Mouse (Mus musculus) intestine, embryonic 14.5 days (tissue): ENCODE results near the gene Ccdc85b. TPM values are rescaled to one million over a fixed set of nuclear protein-coding genes. Genes with fewer than 3 reads are reported as not detected.

ENCODE experiments used
- ATAC-seq: fragments of 200-750 bp; cut with Nextera tagmentation; replicated peaks from 2 replicates; pipeline ENCODE4 v1.8.0; 2017; ENCODE audit warnings: low read depth, moderate number of reproducible peaks, moderate TSS enrichment, moderate library complexity; ENCODE audit not compliant: low FRiP score, low TSS enrichment
- DNase-seq: peaks from one replicate; pipeline ENCODE4 v3.0.0-alpha.2; 2018; ENCODE audit warnings: low spot score
- H3K27ac ChIP-seq: fragments of 300-500 bp; sonication (generic); 2 replicates; pipeline ENCODE4 v1.5.1; 2014; ENCODE audit warnings: low read depth, mild to moderate bottlenecking, control low read depth
- H3K27me3 ChIP-seq: fragments of 300-500 bp; sonication (generic); replicated peaks from 2 replicates; pipeline ENCODE4 v1.6.1; 2014; ENCODE audit warnings: low read length, control low read depth; ENCODE audit not compliant: control insufficient read depth, insufficient read depth
- H3K36me3 ChIP-seq: fragments of 300-500 bp; sonication (generic); 2 replicates; pipeline ENCODE4 v1.6.1; 2014; ENCODE audit warnings: low read length, control low read depth; ENCODE audit not compliant: control insufficient read depth, insufficient read depth
- H3K4me1 ChIP-seq: fragments of 300-500 bp; sonication (generic); replicated peaks from 2 replicates; pipeline ENCODE4 v1.6.1; 2014; ENCODE audit warnings: low read length, control low read depth, mixed read lengths; ENCODE audit not compliant: control insufficient read depth, insufficient read depth
- H3K4me2 ChIP-seq: fragments of 300-500 bp; sonication (generic); 2 replicates; pipeline ENCODE4 v1.6.1; 2014; ENCODE audit warnings: low read length
- H3K4me3 ChIP-seq: fragments of 300-500 bp; sonication (generic); 2 replicates; pipeline ENCODE4 v1.5.1; 2014; ENCODE audit warnings: low read depth, low read length, control low read depth, mixed read lengths
- H3K9ac ChIP-seq: fragments of 300-500 bp; sonication (generic); 2 replicates; pipeline ENCODE4 v1.6.1; 2014; ENCODE audit warnings: mild to moderate bottlenecking, low read length
- H3K9me3 ChIP-seq: fragments of 300-500 bp; sonication (generic); 2 replicates; pipeline ENCODE4 v1.6.1; 2016; ENCODE audit warnings: low read length, control low read depth; ENCODE audit not compliant: control insufficient read depth
- WGBS: fragments of 180-500 bp; shearing (Covaris S2); extraction: QIAGEN DNeasy Blood & Tissue Kit; methylation state at CpG from one replicate; pipeline ENCODE4 v1.1.7; 2014; 5-methylcytosine and 5-hydroxymethylcytosine counted together
- polyA plus RNA-seq: library from polyadenylated mRNA; unstranded; fragments of >200 nt; fragmentation: Nextera tagmentation; extraction: Ambion mirVana; gene quantifications from 2 replicates; pipeline ENCODE4 v1.2.1, GENCODE M21; 2014

Ccdc85b gene
- polyA plus RNA-seq, 1 experiment from 2014 or later = 7.1 TPM

DNA sequence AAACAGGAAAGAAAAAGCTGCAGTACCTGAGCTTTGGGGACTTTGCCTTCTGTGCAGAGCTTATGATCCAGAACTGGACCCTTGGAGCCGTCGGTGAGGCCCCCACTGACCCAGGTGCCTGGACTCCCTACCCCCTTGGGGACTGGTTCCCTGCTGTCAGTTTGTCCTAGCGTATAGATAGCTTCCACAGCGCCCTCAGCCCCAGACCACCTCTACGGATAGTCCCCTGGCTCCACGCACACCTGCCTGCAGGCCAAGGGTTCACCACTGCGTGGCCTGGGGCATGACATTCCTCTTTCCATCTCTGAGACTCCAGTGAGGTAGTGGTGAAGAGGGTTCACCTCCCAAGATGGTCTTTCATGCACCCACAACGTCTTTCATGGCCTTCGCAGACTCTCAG lies 5.5 kb upstream of the Ccdc85b start:
- Histone ChIP-seq H3K9ac (no peak overlapping the region), H3K9me3 (no peaks in the 10 kb centered on the region), H3K27ac (no peak overlapping the region), H3K36me3 (peaks cover 57% of the 10 kb centered on the region), H3K4me1 (peaks cover 20% of the 10 kb centered on the region), H3K27me3 (no peaks in the 10 kb centered on the region), H3K4me3 (no peak overlapping the region), H3K4me2 (no peak overlapping the region)
- DNase-seq = no peak
- no peak for ATAC-seq
- WGBS = 87% methylated on average over 9 of the region's 9 CpGs

DNA sequence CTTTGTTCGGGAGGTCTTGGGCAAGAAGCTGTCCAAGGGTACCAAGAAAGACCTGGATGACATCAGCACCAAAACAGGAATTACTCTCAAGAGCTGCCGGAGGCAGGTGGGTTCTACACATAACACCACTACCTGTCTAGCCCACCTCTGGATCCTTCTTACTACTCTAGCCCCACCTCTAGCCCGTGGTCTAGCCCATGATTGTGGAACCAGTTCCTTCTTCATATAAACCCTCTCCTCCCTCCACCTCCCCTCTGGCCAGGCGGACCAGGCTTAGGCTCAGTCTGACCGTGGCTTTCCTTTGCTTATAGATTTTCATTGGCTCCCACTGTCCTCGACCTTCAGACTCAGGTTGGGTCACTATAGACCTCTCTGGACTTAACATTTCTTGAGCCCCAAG lies 3.7 kb upstream of the Ccdc85b start:
- no peak overlapping the region; the same call in 1 of the 2 replicates for H3K9ac ChIP-seq
- H3K4me1 ChIP-seq = peaks cover 30% of the 10 kb centered on the region
- DNase-seq (no peak), ATAC-seq (no peak)
- no peaks in the 10 kb centered on the region for H3K9me3 ChIP-seq
- H3K27me3 ChIP-seq = no peaks in the 10 kb centered on the region
- peak overlapping the region; percentile 91 for H3K4me3 ChIP-seq
- H3K4me2 ChIP-seq = peak overlapping the region; percentile 66
- H3K27ac ChIP-seq = no peak overlapping the region
- 88% methylated on average over 6 of the region's 6 CpGs for WGBS
- H3K36me3 ChIP-seq = peaks cover 39% of the 10 kb centered on the region

DNA sequence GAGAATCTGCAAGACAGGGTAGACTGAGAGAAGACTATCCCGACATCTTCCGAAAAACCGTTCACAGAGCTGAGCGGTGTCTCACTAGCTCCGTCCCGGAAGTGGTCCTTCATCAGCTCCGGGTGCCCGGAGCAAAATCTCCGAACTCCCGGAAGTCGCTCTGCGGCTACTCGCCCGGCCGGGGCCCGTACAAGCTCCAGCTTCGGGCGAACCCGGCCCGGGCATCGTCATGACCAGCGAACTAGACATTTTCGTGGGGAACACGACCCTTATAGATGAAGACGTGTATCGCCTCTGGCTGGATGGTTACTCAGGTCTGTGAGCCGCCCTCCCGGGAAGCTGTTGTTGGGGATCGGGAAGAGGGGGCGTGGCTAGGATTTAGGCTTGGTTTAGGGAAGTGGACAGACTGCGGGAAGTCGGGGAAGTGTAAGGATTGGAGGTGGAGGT lies 2.8 kb upstream of the Ccdc85b start, which contains the start of gene Fibp:
TSS of gene Fibp (plus strand) at position 151 of the 447 bp plus-strand sequence.
- H3K4me3 ChIP-seq = peak within 1 kb of the TSS; percentile 91
- DNase-seq = peak; percentile 96
- H3K27ac ChIP-seq = peak within 1 kb of the TSS; percentile 34; the same call in 1 of the 2 replicates
- under 1% methylated on average over 32 of the region's 32 CpGs for WGBS
- peaks cover 38% of the 10 kb centered on the region for H3K4me1 ChIP-seq
- peak within 1 kb of the TSS; percentile 66 for H3K4me2 ChIP-seq
- H3K36me3 ChIP-seq = peaks cover 30% of the 10 kb centered on the region
- ATAC-seq = peak; percentile 65
- H3K9me3 ChIP-seq = no peaks in the 10 kb centered on the region
- H3K9ac ChIP-seq = peak within 1 kb of the TSS; percentile 70
- H3K27me3 ChIP-seq = no peaks in the 10 kb centered on the region

DNA sequence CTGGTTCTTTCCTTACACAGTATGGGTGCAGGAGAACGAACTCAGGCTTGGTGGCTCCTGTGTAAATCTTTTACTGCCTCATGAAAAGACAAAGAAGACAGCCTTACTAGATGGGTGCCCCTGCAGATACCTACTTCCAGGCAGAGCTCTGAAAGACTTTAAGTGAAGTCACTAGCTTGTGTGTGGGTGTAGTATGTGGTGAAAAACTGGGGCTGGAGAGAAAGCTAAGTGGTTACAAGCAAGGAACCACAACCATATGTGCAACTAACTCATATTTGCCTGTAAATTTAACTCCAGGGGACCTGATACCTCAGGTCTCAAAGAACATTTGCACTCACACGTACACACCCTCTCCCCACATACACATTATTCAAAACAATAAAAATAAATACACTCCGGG lies 2.2 kb upstream of the Ccdc85b start:
- peak overlapping the region; percentile 91 for H3K4me3 ChIP-seq
- peaks cover 44% of the 10 kb centered on the region for H3K4me1 ChIP-seq
- peaks cover 25% of the 10 kb centered on the region for H3K36me3 ChIP-seq
- no peaks in the 10 kb centered on the region for H3K9me3 ChIP-seq
- no peak overlapping the region; the same call in 1 of the 2 replicates for H3K27ac ChIP-seq
- WGBS = 35% methylated on average over 3 of the region's 3 CpGs
- DNase-seq (no peak), ATAC-seq (no peak)
- H3K9ac ChIP-seq = peak overlapping the region; percentile 70
- peak overlapping the region; percentile 66 for H3K4me2 ChIP-seq
- H3K27me3 ChIP-seq = no peaks in the 10 kb centered on the region

DNA sequence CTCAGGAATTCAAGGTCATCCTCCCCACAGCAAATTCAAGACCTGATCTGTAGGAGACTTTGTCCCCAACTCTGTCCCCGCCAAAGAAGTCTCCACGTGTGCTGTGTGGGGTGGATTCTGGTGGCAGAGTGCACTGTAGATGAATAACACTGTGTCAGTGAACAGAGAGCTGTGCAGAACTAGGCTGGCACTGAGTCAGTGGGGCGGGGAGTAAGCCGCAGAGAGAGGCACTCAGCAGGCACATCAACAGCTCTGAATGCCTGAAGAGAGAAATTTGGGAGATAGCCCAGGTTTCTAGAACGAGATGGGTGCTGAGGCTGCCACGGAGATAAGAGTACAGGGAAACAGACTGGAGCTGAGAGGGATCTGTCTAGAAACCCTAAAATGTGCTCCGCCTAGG lies 1.3 kb upstream of the Ccdc85b start:
- Histone ChIP-seq H3K4me1 (peaks cover 40% of the 10 kb centered on the region), H3K36me3 (peaks cover 26% of the 10 kb centered on the region), H3K4me2 (no peak overlapping the region), H3K4me3 (no peak overlapping the region), H3K27me3 (no peaks in the 10 kb centered on the region), H3K9ac (no peak overlapping the region), H3K9me3 (no peaks in the 10 kb centered on the region), H3K27ac (no peak overlapping the region)
- WGBS = 72% methylated on average over 7 of the region's 7 CpGs
- DNase-seq (no peak), ATAC-seq (no peak)

DNA sequence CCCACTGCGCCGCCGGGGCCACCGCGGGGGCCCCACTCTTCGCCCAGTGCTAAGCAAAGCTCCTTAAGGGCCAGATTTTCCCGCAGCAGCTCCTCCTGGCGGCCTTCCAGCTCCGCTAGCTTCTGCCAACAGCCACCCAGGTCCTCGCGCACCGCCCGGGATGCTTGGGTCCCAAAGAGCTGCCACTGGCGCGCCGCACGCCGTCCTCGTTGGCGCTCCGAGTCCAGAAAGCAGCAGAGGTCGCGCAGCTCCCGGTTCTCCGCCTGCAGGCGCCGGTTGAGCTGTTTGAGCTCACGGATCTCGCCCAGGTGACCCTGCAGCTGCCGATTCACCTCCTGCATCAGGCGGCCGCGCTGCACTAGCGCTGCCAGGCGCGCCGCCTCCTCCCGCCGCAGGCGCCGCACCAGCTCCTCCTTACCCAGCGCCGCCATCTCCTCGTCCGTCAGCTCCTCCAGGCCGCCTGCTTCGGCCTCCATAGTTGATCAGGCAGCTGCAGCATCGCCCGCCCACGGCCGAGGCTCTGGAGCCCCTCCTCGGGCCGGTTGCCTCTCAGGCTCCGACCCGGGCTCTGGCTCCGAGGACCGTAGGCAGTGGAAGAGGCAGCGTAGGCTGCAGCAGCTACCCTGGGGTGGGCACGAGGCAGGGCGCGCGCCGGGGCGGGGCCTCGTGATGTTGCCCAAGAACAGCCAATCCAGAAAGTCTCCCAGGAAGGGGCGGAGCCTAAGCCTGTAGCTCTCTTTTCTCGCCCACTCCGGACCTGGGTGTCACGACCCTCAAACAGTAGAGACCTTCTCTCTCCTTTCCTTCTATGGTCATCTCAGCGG lies 560 bp downstream of the Ccdc85b start:
- ATAC-seq (peak; percentile 89), DNase-seq (peak; percentile 93)
- Histone ChIP-seq H3K36me3 (peaks cover 20% of the 10 kb centered on the region; the same call in 1 of the 2 replicates), H3K9me3 (no peaks in the 10 kb centered on the region), H3K9ac (peak overlapping the region; percentile 75), H3K27ac (peak overlapping the region; percentile 84), H3K4me1 (peaks cover 37% of the 10 kb centered on the region), H3K4me3 (peak overlapping the region; percentile 72), H3K4me2 (peak overlapping the region; percentile 94), H3K27me3 (no peaks in the 10 kb centered on the region)
- WGBS = under 1% methylated on average over 70 of the region's 70 CpGs

DNA sequence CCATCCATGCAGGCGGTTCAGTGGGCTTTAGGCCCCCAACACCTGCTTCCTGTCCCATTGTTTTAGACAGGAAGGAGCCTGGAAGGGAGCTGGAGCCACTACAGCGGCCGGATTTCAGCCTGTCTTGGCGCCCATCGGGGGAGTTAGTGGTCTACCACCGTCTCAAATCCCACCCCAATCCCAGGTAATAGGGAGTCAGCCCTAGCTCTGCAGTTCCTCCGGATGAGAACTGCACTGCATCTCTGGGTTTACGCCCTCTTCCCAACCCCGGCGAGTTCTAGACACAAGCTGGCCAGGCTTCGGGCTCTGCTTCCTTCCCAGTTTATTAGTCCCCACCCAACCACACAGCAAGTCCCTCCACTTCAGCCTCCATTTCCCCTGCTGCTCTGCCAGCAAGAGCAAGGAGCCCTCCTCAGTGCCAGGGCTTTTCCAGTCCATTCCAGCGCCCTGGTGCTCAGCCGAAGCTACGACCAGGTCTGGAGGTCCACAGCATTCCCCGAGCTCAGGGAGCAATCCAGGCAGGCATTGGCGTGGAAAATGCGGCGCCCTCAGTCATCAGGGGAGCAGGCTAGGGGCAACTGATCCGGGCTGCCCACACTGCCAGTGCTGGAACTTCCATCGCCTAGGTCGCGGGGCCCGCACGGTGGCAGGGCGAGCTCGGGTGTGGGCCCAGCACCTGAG lies 1.3 kb downstream of the Ccdc85b start:
- Histone ChIP-seq H3K27ac (peak overlapping the region; percentile 84), H3K36me3 (peaks cover 20% of the 10 kb centered on the region; the same call in 1 of the 2 replicates), H3K9ac (peak overlapping the region; percentile 75), H3K4me2 (peak overlapping the region; percentile 94), H3K27me3 (no peaks in the 10 kb centered on the region), H3K9me3 (no peaks in the 10 kb centered on the region), H3K4me1 (peaks cover 32% of the 10 kb centered on the region), H3K4me3 (peak overlapping the region; percentile 72)
- WGBS = 2% methylated on average over 26 of the region's 26 CpGs
- peak; percentile 20; the same call in 1 of the 2 replicates for ATAC-seq
- peak; percentile 69 for DNase-seq

DNA sequence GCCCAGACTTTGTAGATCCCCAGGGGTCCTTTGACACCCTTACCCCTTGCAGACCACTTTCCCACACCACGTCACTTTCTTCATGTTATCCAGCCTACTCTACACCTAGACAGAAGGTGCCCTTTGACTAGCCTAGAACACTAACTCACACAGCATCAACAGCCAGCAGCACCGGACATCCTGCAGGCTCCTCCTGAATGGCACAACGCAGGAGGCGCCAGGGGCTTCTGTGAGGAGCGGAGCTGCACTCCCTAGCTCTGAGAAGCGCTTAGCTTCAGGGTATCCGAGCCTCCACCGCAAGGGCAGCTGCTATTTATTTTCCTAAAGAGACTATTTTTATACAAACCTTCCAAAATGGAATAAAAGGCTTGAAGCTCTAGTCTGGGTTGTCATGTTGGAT lies 2.1 kb downstream of the Ccdc85b start:
- H3K4me1 ChIP-seq = peaks cover 26% of the 10 kb centered on the region
- H3K36me3 ChIP-seq = peaks cover 20% of the 10 kb centered on the region; the same call in 1 of the 2 replicates
- DNase-seq (no peak), ATAC-seq (no peak)
- peak overlapping the region; percentile 75 for H3K9ac ChIP-seq
- peaks cover 1% of the 10 kb centered on the region for H3K27me3 ChIP-seq
- no peak overlapping the region for H3K27ac ChIP-seq
- peak overlapping the region; percentile 94 for H3K4me2 ChIP-seq
- 53% methylated on average over 8 of the region's 8 CpGs for WGBS
- peak overlapping the region; percentile 72 for H3K4me3 ChIP-seq
- no peaks in the 10 kb centered on the region for H3K9me3 ChIP-seq
